Comparison of ENCODE assay signal across 8 mouse cellular contexts in genomic region chr7:63896968-63897468, GRCm38 (mm10). TPM values are rescaled to one million over a fixed set of nuclear protein-coding genes. Genes with fewer than 3 reads are reported as not detected.
A peak's percentile ranks its signal among the peaks of the same experiment; 100 is the strongest.
DNase-seq lines count a peak whose midpoint lies in the region; ATAC-seq lines count a peak whose summit lies in the region.

No protein-coding gene starts in this region.

- H3K4me1 ChIP-seq in hindbrain, embryonic 15.5 days (replicated peaks), result peaks cover 47% of the 10 kb centered on the region

- H3K4me3 ChIP-seq in hindbrain, embryonic 15.5 days, result peak overlapping the region; percentile 26

- ATAC-seq in common myeloid progenitor, adult 5-6 weeks (replicated peaks; ENCODE audit: low read depth, poor library complexity, severe bottlenecking), result peak; percentile 91
- ATAC-seq in hindbrain, embryonic 15.5 days (ENCODE audit: low FRiP score, low read depth), result peak; percentile 74

- peak; percentile 83 for DNase-seq in ZHBTc4 (ENCODE audit: low read depth, low spot score)
- DNase-seq in gastrocnemius, adult 18-20 months (ENCODE audit: low spot score), result peak; percentile 96
- peak; percentile 92 to 94 for DNase-seq in left cerebral cortex, adult 18-20 months (ENCODE audit: low spot score in 2 of 2)
- peak; percentile 92 to 95 for DNase-seq in lung, postnatal 4 days
- DNase-seq in retina, postnatal 1 day, result peak; percentile 87
- DNase-seq in thymus, postnatal 4 days, result peak; percentile 85

- peak overlapping the region; percentile 59 for H3K4me2 ChIP-seq in hindbrain, embryonic 15.5 days

- WGBS in hindbrain, embryonic 15.5 days, result 2% methylated on average over 22 of the region's 22 CpGs

- H3K36me3 ChIP-seq in hindbrain, embryonic 15.5 days, result no peaks in the 10 kb centered on the region

- no peaks in the 10 kb centered on the region for H3K9me3 ChIP-seq in hindbrain, embryonic 15.5 days

- H3K27me3 ChIP-seq in hindbrain, embryonic 15.5 days, result no peaks in the 10 kb centered on the region

- peak overlapping the region; percentile 31 for H3K9ac ChIP-seq in hindbrain, embryonic 15.5 days

- H3K27ac ChIP-seq in hindbrain, embryonic 15.5 days (replicated peaks), result peak overlapping the region; percentile 35; the same call in 1 of the 2 replicates

RNA-seq across cellular contexts. Expression of gene E030018B13Rik, which starts 19.6 kb away (rescaled TPM):
- total RNA-seq in common myeloid progenitor, adult 5-6 weeks (2017), result not detected in 2 replicates
- total RNA-seq in gastrocnemius, adult 18-20 months (2021), result not detected
- not detected in 2 replicates for polyA plus RNA-seq in hindbrain, embryonic 15.5 days (2015; fragmentation: Nextera tagmentation; extraction: Ambion mirVana)
- not detected for total RNA-seq in left cerebral cortex, adult 18-20 months (2021)

RNA-seq across cellular contexts. Expression of gene Klf13, which starts 41.7 kb away (rescaled TPM):
- total RNA-seq in common myeloid progenitor, adult 5-6 weeks (2017), result 16.4 and 20.1 TPM in 2 replicates
- total RNA-seq in gastrocnemius, adult 18-20 months (2021), result 10 to 100 TPM; 33.3 to 55.3 TPM
- 24.7 and 26.8 TPM in 2 replicates for polyA plus RNA-seq in hindbrain, embryonic 15.5 days (2015; fragmentation: Nextera tagmentation; extraction: Ambion mirVana)
- 100 to 1,000 TPM; 145 to 159 TPM for total RNA-seq in left cerebral cortex, adult 18-20 months (2021)

Comparison
In these comparisons a context has a peak if more than half of its experiments do, and no peak if none do; other contexts are left out.
1. Peak in every context shown above with its lines: DNase-seq, ATAC-seq, H3K4me3 ChIP-seq and H3K27ac ChIP-seq.